Mouse (Mus musculus) kidney, adult 10 weeks (tissue): ENCODE measurements around the gene Mfrp. TPM values are rescaled to one million over a fixed set of nuclear protein-coding genes. Genes with fewer than 3 reads are reported as not detected.

ENCODE experiments used
- polyA plus RNA-seq: library from polyadenylated mRNA; stranded (reverse); fragments of 350-450 nt; fragmentation: Illumina TruSeq; extraction: RNeasy Lipid Tissue Mini Kit (QIAGEN cat#74804); gene quantifications from one replicate; pipeline ENCODE4 v1.2.3, GENCODE M21; 2014; ENCODE audit warnings: low read depth, low replicate concordance

Mfrp gene
- polyA plus RNA-seq: 0.12 TPM

GRCm38 (mm10) chr9:44101490-44101889, at the start of gene Mfrp:
TSS of gene Mfrp (plus strand) at chr9:44101729.

GRCm38 (mm10) chr9:44066785-44067225, 34.7 kb upstream of the Mfrp start, which contains the start of gene Usp2:
TSS of gene Usp2 (plus strand) at chr9:44067021.

GRCm38 (mm10) chr9:44107110-44107509, 5.6 kb downstream of the Mfrp start, which contains the start of gene C1qtnf5:
TSS of gene C1qtnf5 (plus strand) at chr9:44107245.

GRCm38 (mm10) chr9:44113105-44113789, 11.7 kb downstream of the Mfrp start, which contains the start of the genes Gm49380 and Rnf26:
TSS of gene Gm49380 (minus strand) at chr9:44113500.
TSS of gene Rnf26 (minus strand) at chr9:44113517.

GRCm38 (mm10) chr9:44134101-44134850, 32.7 kb downstream of the Mfrp start, which contains the start of gene Mcam:
TSS of gene Mcam (plus strand) at chr9:44134469.

Other genes starting within 250 kb of the Mfrp start
- gene Thy1, start 58.3 kb upstream of the Mfrp start, polyA plus RNA-seq: not detected
- 23.0 TPM for gene Usp2, start 34.7 kb upstream of the Mfrp start, polyA plus RNA-seq
- not detected for gene C1qtnf5, start 5.5 kb downstream of the Mfrp start, polyA plus RNA-seq
- gene Gm49380, start 11.8 kb downstream of the Mfrp start, polyA plus RNA-seq: 0.24 TPM
- gene Rnf26, start 11.8 kb downstream of the Mfrp start, polyA plus RNA-seq: 1.7 TPM
- 6.2 TPM for gene Mcam, start 32.7 kb downstream of the Mfrp start, polyA plus RNA-seq
- 16.9 TPM for gene Cbl, start 132.3 kb downstream of the Mfrp start, polyA plus RNA-seq
- not detected for gene Ccdc153, start 138.9 kb downstream of the Mfrp start, polyA plus RNA-seq
- 9.0 TPM for gene Pdzd3, start 149.7 kb downstream of the Mfrp start, polyA plus RNA-seq
- gene Nlrx1, start 166.9 kb downstream of the Mfrp start, polyA plus RNA-seq: 0.12 TPM
- not detected for gene Abcg4, start 186.9 kb downstream of the Mfrp start, polyA plus RNA-seq
- gene Hinfp, start 203.9 kb downstream of the Mfrp start, polyA plus RNA-seq: 6.8 TPM
- gene C2cd2l, start 218.6 kb downstream of the Mfrp start, polyA plus RNA-seq: 3.3 TPM
- gene Dpagt1, start 224.3 kb downstream of the Mfrp start, polyA plus RNA-seq: 7.5 TPM
- gene H2afx, start 233.0 kb downstream of the Mfrp start, polyA plus RNA-seq: 1.1 TPM
- 24.3 TPM for gene Hmbs, start 242.5 kb downstream of the Mfrp start, polyA plus RNA-seq